Mouse (Mus musculus) bone marrow, adult 2 months (tissue): Measurements from ENCODE around the gene Fmo6.

Source experiments
- CTCF ChIP-seq: fragments of 200-500 bp; IDR thresholded peaks from 2 replicates; pipeline ENCODE4 v1.5.1; 2011; ENCODE audit warnings: low read length, control low read depth; ENCODE audit not compliant: control insufficient read depth, insufficient read depth
- POLR2A ChIP-seq: fragments of 200-500 bp; IDR thresholded peaks from 2 replicates; pipeline ENCODE4 v1.6.1; 2011; ENCODE audit warnings: low read depth, mild to moderate bottlenecking, control low read depth, low read length, borderline replicate concordance; ENCODE audit not compliant: control insufficient read depth

- TF ChIP-seq CTCF (no peak), POLR2A (no peak)
Observed at GRCm38 (mm10) chr1:162897838-162898811, 39.2 kb downstream of the Fmo6 start, which contains the start of gene Fmo2.
